22 mouse cellular contexts compared by ENCODE assay signal in genomic region chr1:87807751-87808150, GRCm38 (mm10). TPM values are rescaled to one million over a fixed set of nuclear protein-coding genes. Genes with fewer than 3 reads are reported as not detected.
DNase-seq lines count a peak whose midpoint lies in the region; ATAC-seq and TF ChIP-seq lines count a peak whose summit lies in the region.
"Had no signal": no experiment of that assay in that cellular context is flagged by ENCODE, and none has a peak within 500 bp of the region (broad histone marks: within the 10 kb centered on the region; RNA-seq: fewer than 3 reads in every experiment).

No protein-coding gene starts in this region.

- intact Hi-C loops in gastrocnemius, postnatal 36 days (cut with DNase I) = no loop called here

- WGBS in liver, embryonic 12.5 days (ENCODE audit: insufficient replicate concordance) = 53% methylated on average over 1 of the region's 1 CpGs
- 40% methylated on average over 1 of the region's 1 CpGs for WGBS in liver, embryonic 14.5 days (ENCODE audit: insufficient replicate concordance)
- 100% methylated on average over 1 of the region's 1 CpGs for WGBS in hindbrain, embryonic 16.5 days

- H3K36me3 ChIP-seq in MEL (ENCODE audit: control insufficient read depth in 1 of 2, insufficient read depth in 2 of 2, low read length in 2 of 2) = no peaks in the 10 kb centered on the region
- no peaks in the 10 kb centered on the region for H3K36me3 ChIP-seq in liver, embryonic 12.5 days
- H3K36me3 ChIP-seq in liver, embryonic 14.5 days (replicated peaks; ENCODE audit: control insufficient read depth, insufficient read depth, low read depth) = no peaks in the 10 kb centered on the region
- no peaks in the 10 kb centered on the region for H3K36me3 ChIP-seq in hindbrain, embryonic 16.5 days (ENCODE audit: control insufficient read depth, insufficient read depth, low read length)
- H3K36me3 ChIP-seq: embryonic facial prominence, embryonic 10.5 days; embryonic facial prominence, embryonic 12.5 days; forebrain, embryonic 15.5 days had no signal

- no peak for TF ChIP-seq CTCF in MEL (IDR thresholded peaks at IDR 0.05 in 2 of 3, conservative IDR thresholded peaks at IDR 0.05 in 1 of 3; ENCODE audit: control insufficient read depth in 1 of 3, insufficient read depth in 1 of 3, low read depth in 2 of 3, low read length in 3 of 3, poor library complexity in 1 of 3, severe bottlenecking in 1 of 3)
- no peak for TF ChIP-seq CTCF in liver, embryonic 14.5 days (IDR thresholded peaks at IDR 0.05; ENCODE audit: low read depth)

- TF ChIP-seq RAD21 in MEL (IDR thresholded peaks at IDR 0.05; ENCODE audit: low read depth, low read length) = no peak

- H3K9ac ChIP-seq in MEL (ENCODE audit: control insufficient read depth, low read depth, low read length, poor library complexity, severe bottlenecking) = no peak overlapping the region
- no peak overlapping the region for H3K9ac ChIP-seq in liver, embryonic 12.5 days
- H3K9ac ChIP-seq in liver, embryonic 14.5 days (replicated peaks) = no peak overlapping the region
- H3K9ac ChIP-seq in hindbrain, embryonic 16.5 days (ENCODE audit: low read depth, low read length) = no peak overlapping the region
- H3K9ac ChIP-seq: embryonic facial prominence, embryonic 12.5 days; forebrain, embryonic 13.5 days; forebrain, embryonic 15.5 days had no signal

- H3K27me3 ChIP-seq in MEL (ENCODE audit: control insufficient read depth in 1 of 2, insufficient read depth in 2 of 2, low read length in 2 of 2) = no peaks in the 10 kb centered on the region
- no peaks in the 10 kb centered on the region for H3K27me3 ChIP-seq in liver, embryonic 12.5 days (replicated peaks)
- H3K27me3 ChIP-seq in liver, embryonic 14.5 days (ENCODE audit: control insufficient read depth, insufficient read depth, low read length) = no peaks in the 10 kb centered on the region
- H3K27me3 ChIP-seq in hindbrain, embryonic 16.5 days (replicated peaks; ENCODE audit: control insufficient read depth, insufficient read depth, low read length) = no peaks in the 10 kb centered on the region
- H3K27me3 ChIP-seq: embryonic facial prominence, embryonic 12.5 days; forebrain, embryonic 13.5 days; forebrain, embryonic 15.5 days; Patski had no signal

- H3K4me3 ChIP-seq in MEL (ENCODE audit: control insufficient read depth in 1 of 2, insufficient read depth in 1 of 2, low read depth in 2 of 2, low read length in 2 of 2) = no peak overlapping the region
- H3K4me3 ChIP-seq in liver, embryonic 12.5 days = no peak overlapping the region
- no peak overlapping the region for H3K4me3 ChIP-seq in liver, embryonic 14.5 days (ENCODE audit: insufficient read depth in 1 of 2, low read depth in 2 of 2, low read length in 2 of 2)
- H3K4me3 ChIP-seq in hindbrain, embryonic 16.5 days (ENCODE audit: low read length) = no peak overlapping the region
- H3K4me3 ChIP-seq: embryonic facial prominence, embryonic 10.5 days; embryonic facial prominence, embryonic 12.5 days; forebrain, embryonic 13.5 days; forebrain, embryonic 15.5 days had no signal

- no peak for TF ChIP-seq POLR2A in MEL (IDR thresholded peaks at IDR 0.05; ENCODE audit: control insufficient read depth in 1 of 2, insufficient read depth in 1 of 2, low read depth in 1 of 2, low read length in 2 of 2, poor library complexity in 1 of 2)

- TF ChIP-seq EP300 in MEL (IDR thresholded peaks at IDR 0.05; ENCODE audit: low read depth in 1 of 2, low read length in 2 of 2) = no peak
- no peak for TF ChIP-seq EP300 in liver, embryonic 14.5 days (IDR thresholded peaks at IDR 0.05; ENCODE audit: low read depth)

- H3K79me2 ChIP-seq in MEL (ENCODE audit: control insufficient read depth, insufficient read depth, low read length, poor library complexity) = no peaks in the 10 kb centered on the region

- H3K27ac ChIP-seq in MEL (ENCODE audit: control insufficient read depth, low read depth, low read length) = no peak overlapping the region
- H3K27ac ChIP-seq in liver, embryonic 12.5 days = no peak overlapping the region
- H3K27ac ChIP-seq in liver, embryonic 14.5 days = no peak overlapping the region
- no peak overlapping the region for H3K27ac ChIP-seq in hindbrain, embryonic 16.5 days (ENCODE audit: low read depth, low read length)
- H3K27ac ChIP-seq: embryonic facial prominence, embryonic 10.5 days; embryonic facial prominence, embryonic 12.5 days; forebrain, embryonic 13.5 days; forebrain, embryonic 15.5 days had no signal

- ATAC-seq in liver, embryonic 12.5 days = peak; percentile 63
- ATAC-seq in liver, embryonic 14.5 days (ENCODE audit: insufficient read depth) = 0 out of 2 replicates have a peak, but pooled peaks have one; percentile 23
- 0 out of 2 replicates have a peak, but pooled peaks have one; percentile 36 for ATAC-seq in megakaryocyte progenitor cell, adult 5-6 weeks (replicated peaks; ENCODE audit: poor library complexity)
- no peak for ATAC-seq in hindbrain, embryonic 16.5 days
- ATAC-seq: activated CD4-positive, CD25-positive, alpha-beta regulatory T cell, adult 4 months; forebrain, embryonic 13.5 days; forebrain, embryonic 15.5 days; Patski had no signal

- peak; percentile 39 for DNase-seq in MEL (ENCODE audit: low read depth, low spot score)
- no peak for DNase-seq in liver, embryonic 14.5 days (ENCODE audit: low read depth in 3 of 3, low spot score in 3 of 3)
- DNase-seq in heart, adult 11 months = no peak
- DNase-seq in ovary, adult 18-20 months (ENCODE audit: low spot score) = no peak
- no peak for DNase-seq in gastrocnemius, postnatal 36 days
- DNase-seq: adrenal gland, adult 8-10 months; adrenal gland, postnatal 14 days; adrenal gland, postnatal 36 days; cerebellum, adult 11-12 months; cerebellum, adult 2 months; cerebellum, adult 9-10 months; cerebellum, postnatal 10 days; cerebellum, postnatal 25 days had no signal

- no peaks in the 10 kb centered on the region for H3K9me3 ChIP-seq in MEL (replicated peaks; ENCODE audit: insufficient read depth, low read length)
- H3K9me3 ChIP-seq in liver, embryonic 12.5 days (replicated peaks) = peaks cover 3% of the 10 kb centered on the region; the same call in 1 of the 2 replicates
- no peaks in the 10 kb centered on the region for H3K9me3 ChIP-seq in liver, embryonic 14.5 days (ENCODE audit: control insufficient read depth, low read length)
- H3K9me3 ChIP-seq in hindbrain, embryonic 16.5 days (ENCODE audit: control insufficient read depth, low read length) = no peaks in the 10 kb centered on the region
- H3K9me3 ChIP-seq: embryonic facial prominence, embryonic 10.5 days; embryonic facial prominence, embryonic 12.5 days; forebrain, embryonic 13.5 days; forebrain, embryonic 15.5 days had no signal

- H3K4me1 ChIP-seq in MEL (ENCODE audit: control insufficient read depth in 1 of 2, insufficient read depth in 2 of 2, low read length in 2 of 2) = peaks cover 3 to 6% of the 10 kb centered on the region in 2 experiments; a peak in 3 of 4 replicates
- H3K4me1 ChIP-seq in liver, embryonic 12.5 days = peaks cover 31% of the 10 kb centered on the region
- peaks cover 0 to 8% of the 10 kb centered on the region in 2 experiments; a peak in 2 of 4 replicates for H3K4me1 ChIP-seq in liver, embryonic 14.5 days (replicated peaks; ENCODE audit: control insufficient read depth in 2 of 2, insufficient read depth in 2 of 2, low read length in 1 of 2)
- no peaks in the 10 kb centered on the region for H3K4me1 ChIP-seq in hindbrain, embryonic 16.5 days (ENCODE audit: control insufficient read depth, insufficient read depth, low read depth, low read length)
- H3K4me1 ChIP-seq: forebrain, embryonic 13.5 days; forebrain, embryonic 15.5 days had no signal

- H3K4me2 ChIP-seq in liver, embryonic 12.5 days = no peak overlapping the region
- H3K4me2 ChIP-seq in liver, embryonic 14.5 days (ENCODE audit: low read depth) = no peak overlapping the region
- no peak overlapping the region for H3K4me2 ChIP-seq in hindbrain, embryonic 16.5 days (ENCODE audit: low read length)
- H3K4me2 ChIP-seq: embryonic facial prominence, embryonic 12.5 days; forebrain, embryonic 13.5 days; forebrain, embryonic 15.5 days had no signal

RNA-seq across cellular contexts. Expression of gene Sag, which starts 4.3 kb away (rescaled TPM):
- total RNA-seq in MEL (2012; rRNA removed) = 2.5 and 4.3 TPM in 2 replicates
- 1 to 10 TPM in 1 of 2 experiments, not detected in 1; 4.1 TPM for polyA plus RNA-seq in MEL (2012; ENCODE audit: insufficient read depth in 1 of 2, insufficient read length in 2 of 2, low read depth in 1 of 2, low replicate concordance in 2 of 2, missing spikeins in 1 of 2)
- polyA plus RNA-seq in liver, embryonic 12.5 days (2016; fragmentation: Nextera tagmentation; extraction: Ambion mirVana) = 1.4 and 1.5 TPM in 2 replicates
- 0.27 TPM in 2 replicates for polyA plus RNA-seq in liver, embryonic 14.5 days (2012; rRNA removed)
- 0.56 and 0.67 TPM in 2 replicates for polyA plus RNA-seq in liver, embryonic 14.5 days (2014; fragmentation: Nextera tagmentation; extraction: Ambion mirVana)
- 0.46 and 0.62 TPM in 2 replicates for total RNA-seq in megakaryocyte progenitor cell, adult 5-6 weeks (2015)
- total RNA-seq in megakaryocyte progenitor cell, adult 5-6 weeks (2017) = 0.14 and 0.25 TPM in 2 replicates
- polyA plus RNA-seq in hindbrain, embryonic 16.5 days (2015; fragmentation: Nextera tagmentation; extraction: Ambion mirVana) = 1.7 TPM in 2 replicates
- under 1 TPM in 1 of 2 experiments, not detected in 1; 0.12 TPM for total RNA-seq in gastrocnemius, postnatal 36 days (2021)

RNA-seq across cellular contexts. Expression of gene Dgkd, which starts 45.3 kb away (rescaled TPM):
- 29.5 and 31.8 TPM in 2 replicates for total RNA-seq in MEL (2012; rRNA removed)
- polyA plus RNA-seq in MEL (2012; ENCODE audit: insufficient read depth in 1 of 2, insufficient read length in 2 of 2, low read depth in 1 of 2, low replicate concordance in 2 of 2, missing spikeins in 1 of 2) = 100 to 1,000 TPM in 1 of 2 experiments, 10 to 100 TPM in 1; 39.5 to 135 TPM
- 19.9 and 20.4 TPM in 2 replicates for polyA plus RNA-seq in liver, embryonic 12.5 days (2016; fragmentation: Nextera tagmentation; extraction: Ambion mirVana)
- polyA plus RNA-seq in liver, embryonic 14.5 days (2012; rRNA removed) = 6.9 and 8.0 TPM in 2 replicates
- polyA plus RNA-seq in liver, embryonic 14.5 days (2014; fragmentation: Nextera tagmentation; extraction: Ambion mirVana) = 8.1 and 10.2 TPM in 2 replicates
- 43.0 and 45.0 TPM in 2 replicates for total RNA-seq in megakaryocyte progenitor cell, adult 5-6 weeks (2015)
- 44.3 and 46.7 TPM in 2 replicates for total RNA-seq in megakaryocyte progenitor cell, adult 5-6 weeks (2017)
- polyA plus RNA-seq in hindbrain, embryonic 16.5 days (2015; fragmentation: Nextera tagmentation; extraction: Ambion mirVana) = 40.4 and 42.8 TPM in 2 replicates
- total RNA-seq in gastrocnemius, postnatal 36 days (2021) = 10 to 100 TPM; 29.5 to 32.7 TPM

RNA-seq across cellular contexts. Expression of gene Atg16l1, which starts 52.1 kb away (rescaled TPM):
- 25.7 and 34.0 TPM in 2 replicates for total RNA-seq in MEL (2012; rRNA removed)
- 10 to 100 TPM in 1 of 2 experiments, not detected in 1; 33.8 TPM for polyA plus RNA-seq in MEL (2012; ENCODE audit: insufficient read depth in 1 of 2, insufficient read length in 2 of 2, low read depth in 1 of 2, low replicate concordance in 2 of 2, missing spikeins in 1 of 2)
- polyA plus RNA-seq in liver, embryonic 12.5 days (2016; fragmentation: Nextera tagmentation; extraction: Ambion mirVana) = 19.5 and 21.9 TPM in 2 replicates
- 12.5 and 13.4 TPM in 2 replicates for polyA plus RNA-seq in liver, embryonic 14.5 days (2012; rRNA removed)
- 10.9 and 12.8 TPM in 2 replicates for polyA plus RNA-seq in liver, embryonic 14.5 days (2014; fragmentation: Nextera tagmentation; extraction: Ambion mirVana)
- total RNA-seq in megakaryocyte progenitor cell, adult 5-6 weeks (2015) = 21.4 and 24.8 TPM in 2 replicates
- 30.2 and 40.9 TPM in 2 replicates for total RNA-seq in megakaryocyte progenitor cell, adult 5-6 weeks (2017)
- polyA plus RNA-seq in hindbrain, embryonic 16.5 days (2015; fragmentation: Nextera tagmentation; extraction: Ambion mirVana) = 71.6 and 74.2 TPM in 2 replicates
- total RNA-seq in gastrocnemius, postnatal 36 days (2021) = 10 to 100 TPM; 13.8 to 16.3 TPM
